ENCODE assay signal across 9 mouse cellular contexts in genomic region chr15:98789661-98790535, GRCm38 (mm10). TPM values are rescaled to one million over a fixed set of nuclear protein-coding genes. Genes with fewer than 3 reads are reported as not detected.
DNase-seq lines count a peak whose midpoint lies in the region; ATAC-seq and TF ChIP-seq lines count a peak whose summit lies in the region.
"Had no signal": no experiment of that assay in that cellular context is flagged by ENCODE, and none has a peak within 500 bp of the region (broad histone marks: within the 10 kb centered on the region; RNA-seq: fewer than 3 reads in every experiment).

Wnt1 (plus strand) TSS chr15:98789857.

- WGBS in hindbrain, embryonic 11.5 days = 2% methylated on average over 48 of the region's 51 CpGs
- WGBS in liver, embryonic 11.5 days = 6% methylated on average over 50 of the region's 51 CpGs
- WGBS in neural tube, embryonic 12.5 days = under 1% methylated on average over 51 of the region's 51 CpGs

- H3K4me2 ChIP-seq in hindbrain, embryonic 11.5 days (replicated peaks; ENCODE audit: low read depth, low read length) = peak within 1 kb of the TSS; percentile 19; the same call in 1 of the 2 replicates
- H3K4me2 ChIP-seq in liver, embryonic 11.5 days = peak within 1 kb of the TSS; percentile 3; the same call in 1 of the 2 replicates
- peak within 1 kb of the TSS; percentile 53 for H3K4me2 ChIP-seq in neural tube, embryonic 12.5 days (replicated peaks)
- H3K4me2 ChIP-seq: liver, embryonic 15.5 days had no signal

- H3K4me3 ChIP-seq in bone marrow macrophage, adult 2 months (ENCODE audit: insufficient read depth, low read length) = peak within 1 kb of the TSS; percentile 25
- peak within 1 kb of the TSS; percentile 23 for H3K4me3 ChIP-seq in hindbrain, embryonic 11.5 days (ENCODE audit: low read depth, low read length)
- H3K4me3 ChIP-seq in liver, embryonic 11.5 days (ENCODE audit: low read depth, low read length) = peak within 1 kb of the TSS; percentile 25; the same call in 1 of the 2 replicates
- H3K4me3 ChIP-seq in neural tube, embryonic 12.5 days = peak within 1 kb of the TSS; percentile 16; the same call in 1 of the 2 replicates
- H3K4me3 ChIP-seq: liver, embryonic 15.5 days had no signal

- peak; percentile 64 for DNase-seq in kidney, adult 18-20 months
- DNase-seq in kidney, adult 11 months = no peak
- DNase-seq in hindbrain, embryonic 11.5 days (ENCODE audit: low spot score) = peak; percentile 80
- DNase-seq in liver, embryonic 11.5 days (ENCODE audit: low spot score) = peak; percentile 64
- DNase-seq in left cerebral cortex, postnatal 14 days (ENCODE audit: low spot score in 2 of 2) = no peak
- no peak for DNase-seq in frontal cortex, postnatal 10 days (ENCODE audit: low spot score in 2 of 2)

- no peak for TF ChIP-seq CTCF in bone marrow macrophage, adult 2 months (IDR thresholded peaks at IDR 0.05; ENCODE audit: low read depth, low read length)

- no peaks in the 10 kb centered on the region for H3K36me3 ChIP-seq in hindbrain, embryonic 11.5 days (ENCODE audit: control insufficient read depth, insufficient read depth, low read length)
- H3K36me3 ChIP-seq in liver, embryonic 11.5 days (ENCODE audit: control insufficient read depth, insufficient read depth, low read length) = no peaks in the 10 kb centered on the region
- H3K36me3 ChIP-seq in neural tube, embryonic 12.5 days = no peaks in the 10 kb centered on the region
- H3K36me3 ChIP-seq: liver, embryonic 15.5 days had no signal

- no peaks in the 10 kb centered on the region for H3K4me1 ChIP-seq in bone marrow macrophage, adult 2 months (ENCODE audit: control insufficient read depth, insufficient read depth, low read length)
- peaks cover 11% of the 10 kb centered on the region for H3K4me1 ChIP-seq in hindbrain, embryonic 11.5 days (replicated peaks; ENCODE audit: control insufficient read depth, insufficient read depth, low read length)
- H3K4me1 ChIP-seq in liver, embryonic 11.5 days (replicated peaks; ENCODE audit: control insufficient read depth, insufficient read depth, low read length) = peaks cover 11% of the 10 kb centered on the region
- H3K4me1 ChIP-seq in neural tube, embryonic 12.5 days = peaks cover 25% of the 10 kb centered on the region

- intact Hi-C loops in left cerebral cortex, postnatal 14 days (cut with DNase I) = loop anchor here (5.0 kb wide), 2 partner anchors 128 to 208 kb away; partner anchors contain the start of gene Ddx23

- H3K27me3 ChIP-seq in hindbrain, embryonic 11.5 days (ENCODE audit: control insufficient read depth, insufficient read depth, low read length) = peaks cover 84% of the 10 kb centered on the region
- peaks cover 93% of the 10 kb centered on the region for H3K27me3 ChIP-seq in liver, embryonic 11.5 days (replicated peaks; ENCODE audit: control insufficient read depth, insufficient read depth, low read length)
- peaks cover 92% of the 10 kb centered on the region for H3K27me3 ChIP-seq in neural tube, embryonic 12.5 days (replicated peaks)

- H3K27ac ChIP-seq in bone marrow macrophage, adult 2 months (ENCODE audit: insufficient read depth, low read depth, low read length) = no peak within 1 kb of the TSS
- no peak within 1 kb of the TSS for H3K27ac ChIP-seq in hindbrain, embryonic 11.5 days (ENCODE audit: low read depth, low read length)
- H3K27ac ChIP-seq in liver, embryonic 11.5 days (ENCODE audit: low read depth, low read length) = no peak within 1 kb of the TSS
- no peak within 1 kb of the TSS for H3K27ac ChIP-seq in neural tube, embryonic 12.5 days
- H3K27ac ChIP-seq: liver, embryonic 15.5 days had no signal

- TF ChIP-seq POLR2A in bone marrow macrophage, adult 2 months (IDR thresholded peaks at IDR 0.05; ENCODE audit: borderline replicate concordance, low read depth, low read length) = no peak

- H3K9me3 ChIP-seq in hindbrain, embryonic 11.5 days (ENCODE audit: control insufficient read depth, low read length) = no peaks in the 10 kb centered on the region
- no peaks in the 10 kb centered on the region for H3K9me3 ChIP-seq in liver, embryonic 11.5 days (ENCODE audit: control insufficient read depth, low read length)
- H3K9me3 ChIP-seq in neural tube, embryonic 12.5 days = 0 out of 2 replicates have a peak, but pooled peaks cover 3% of the 10 kb centered on the region
- H3K9me3 ChIP-seq: liver, embryonic 15.5 days had no signal

- ATAC-seq in hindbrain, embryonic 11.5 days (ENCODE audit: low FRiP score) = 0 out of 2 replicates have a peak, but pooled peaks have one; percentile 10
- no peak; the same call in 1 of the 2 replicates for ATAC-seq in liver, embryonic 11.5 days (replicated peaks; ENCODE audit: low FRiP score)
- no peak for ATAC-seq in neural tube, embryonic 12.5 days (ENCODE audit: low FRiP score, low read depth)

- H3K9ac ChIP-seq in hindbrain, embryonic 11.5 days (ENCODE audit: low read depth, low read length) = peak within 1 kb of the TSS; percentile 19
- H3K9ac ChIP-seq in liver, embryonic 11.5 days (ENCODE audit: low read depth, low read length) = no peak within 1 kb of the TSS
- H3K9ac ChIP-seq in neural tube, embryonic 12.5 days = 0 out of 2 replicates have a peak within 1 kb of the TSS, but pooled peaks have one; percentile 29
- H3K9ac ChIP-seq: liver, embryonic 15.5 days had no signal

RNA-seq across cellular contexts. Expression of gene Wnt1, which starts in this region (rescaled TPM):
- polyA plus RNA-seq in bone marrow macrophage, adult 2 months (2012; ENCODE audit: insufficient read depth, insufficient read length, missing spikeins) = not detected in 2 replicates
- 8.0 and 9.5 TPM in 2 replicates for polyA plus RNA-seq in hindbrain, embryonic 11.5 days (2014; fragmentation: Nextera tagmentation; extraction: Ambion mirVana)
- polyA plus RNA-seq in liver, embryonic 11.5 days (2014; fragmentation: Nextera tagmentation; extraction: Ambion mirVana) = not detected in 2 replicates
- 7.5 and 12.3 TPM in 2 replicates for polyA plus RNA-seq in neural tube, embryonic 12.5 days (2016; fragmentation: Nextera tagmentation; extraction: Ambion mirVana)
- total RNA-seq in left cerebral cortex, postnatal 14 days (2021) = not detected
- polyA plus RNA-seq: liver, embryonic 15.5 days had no signal

Comparison
In these comparisons a context has a peak if more than half of its experiments do, and no peak if none do; other contexts are left out.
1. DNase-seq: peak in kidney, adult 18-20 months (single experiment) and hindbrain, embryonic 11.5 days (single experiment); none in kidney, adult 11 months (single experiment), left cerebral cortex, postnatal 14 days (0 of 2) and frontal cortex, postnatal 10 days (0 of 2).
2. Peak in DNase-seq, H3K4me3 ChIP-seq and H3K4me2 ChIP-seq in liver, embryonic 11.5 days; RNA of the gene not detected or under 1 TPM.
3. H3K4me2 ChIP-seq: peak in every context shown above with its lines; median percentile 53 in neural tube, embryonic 12.5 days; 19 in hindbrain, embryonic 11.5 days; 3 in liver, embryonic 11.5 days.
4. Peak in every context shown above with its lines, with median percentiles within 50 percentile points of each other: H3K4me3 ChIP-seq.